Mouse (Mus musculus) C2C12 (cell line): ENCODE measurements around the gene Rhbdl1.

Experiments
- CTCF ChIP-seq: IDR thresholded peaks from one replicate; pipeline ENCODE4 v1.5.1; 2011; ENCODE audit not compliant: control insufficient read depth, insufficient read depth, insufficient read length
- FOSL1 ChIP-seq: IDR thresholded peaks from one replicate; pipeline ENCODE4 v1.8.0; 2011; ENCODE audit warnings: mild to moderate bottlenecking, low read length; ENCODE audit not compliant: poor library complexity, insufficient read depth, severe bottlenecking
- MAX ChIP-seq: IDR thresholded peaks from one replicate; pipeline ENCODE4 v1.6.1; 2011; ENCODE audit warnings: mild to moderate bottlenecking, control low read depth
- USF1 ChIP-seq: IDR thresholded peaks from one replicate; pipeline ENCODE4 v1.6.1; 2011; ENCODE audit warnings: low read depth, mild to moderate bottlenecking, control low read depth, moderate library complexity

- no peak for TF ChIP-seq CTCF
- TF ChIP-seq MAX, result no peak
- TF ChIP-seq USF1, result no peak
- TF ChIP-seq FOSL1, result no peak
Measured at GRCm38 (mm10) chr17:25869498-25869897, 32.4 kb upstream of the Rhbdl1 start.
